Mouse (Mus musculus) liver, postnatal 0 days (tissue): ENCODE data around the gene Dhx29. TPM values are rescaled to one million over a fixed set of nuclear protein-coding genes. Genes with fewer than 3 reads are reported as not detected.

Experiments
- ATAC-seq: fragments of 200-750 bp; cut with Nextera tagmentation; 2 replicates; pipeline ENCODE4 v1.8.0; 2017; ENCODE audit warnings: mild to moderate bottlenecking, moderate library complexity
- DNase-seq: peaks from one replicate; pipeline ENCODE4 v3.0.0-alpha.2; 2016
- H3K27ac ChIP-seq: fragments of 300-500 bp; sonication (generic); 2 replicates; pipeline ENCODE4 v1.5.1; 2014; ENCODE audit warnings: antibody characterized with exemption, moderate library complexity, mild to moderate bottlenecking, low read depth
- H3K27me3 ChIP-seq: fragments of 300-500 bp; sonication (generic); 2 replicates; pipeline ENCODE4 v1.6.1; 2014; ENCODE audit warnings: low read length, control low read depth, mixed read lengths; ENCODE audit not compliant: insufficient read depth
- H3K36me3 ChIP-seq: fragments of 300-500 bp; sonication (generic); replicated peaks from 2 replicates; pipeline ENCODE4 v1.6.1; 2014; ENCODE audit warnings: mild to moderate bottlenecking, control low read depth, low read length, moderate library complexity, mixed read lengths; ENCODE audit not compliant: insufficient read depth
- H3K4me1 ChIP-seq: fragments of 300-500 bp; sonication (generic); 2 replicates; pipeline ENCODE4 v1.6.1; 2014; ENCODE audit warnings: antibody characterized with exemption, mild to moderate bottlenecking, control low read depth; ENCODE audit not compliant: insufficient read depth
- H3K4me2 ChIP-seq: fragments of 300-500 bp; sonication (generic); 2 replicates; pipeline ENCODE4 v1.6.1; 2014; ENCODE audit warnings: low read depth, mild to moderate bottlenecking, low read length, moderate library complexity, mixed read lengths
- H3K4me3 ChIP-seq: fragments of 300-500 bp; sonication (generic); 2 replicates; pipeline ENCODE4 v1.5.1; 2014; ENCODE audit warnings: low read depth, low read length
- H3K9ac ChIP-seq: fragments of 300-500 bp; sonication (generic); replicated peaks from 2 replicates; pipeline ENCODE4 v1.6.1; 2014; ENCODE audit warnings: mild to moderate bottlenecking, moderate library complexity
- H3K9me3 ChIP-seq: fragments of 300-500 bp; sonication (generic); 2 replicates; pipeline ENCODE4 v1.6.1; 2016; ENCODE audit warnings: mild to moderate bottlenecking, control low read depth, low read length, mixed read lengths
- CTCF ChIP-seq: sonication (generic); IDR thresholded peaks from 2 replicates; pipeline ENCODE4 v1.5.1; 2016; ENCODE audit warnings: antibody characterized with exemption, low read depth
- EP300 ChIP-seq: IDR thresholded peaks from 2 replicates; pipeline ENCODE4 v1.6.1; 2016; ENCODE audit warnings: antibody characterized with exemption, low read depth, mild to moderate bottlenecking
- WGBS: fragments of 180-500 bp; shearing (Covaris S2); extraction: QIAGEN DNeasy Blood & Tissue Kit; methylation state at CpG from one replicate; pipeline ENCODE4 v1.1.7; 2014; ENCODE audit not compliant: insufficient replicate concordance; 5-methylcytosine and 5-hydroxymethylcytosine counted together
- polyA plus RNA-seq: library from polyadenylated mRNA; unstranded; fragments of >200 nt; fragmentation: Nextera tagmentation; extraction: Ambion mirVana; gene quantifications from 2 replicates; pipeline ENCODE4 v1.2.1, GENCODE M21; 2015

Gene Dhx29
- polyA plus RNA-seq, 1 experiment from 2014 or later = 5.0 TPM

DNA sequence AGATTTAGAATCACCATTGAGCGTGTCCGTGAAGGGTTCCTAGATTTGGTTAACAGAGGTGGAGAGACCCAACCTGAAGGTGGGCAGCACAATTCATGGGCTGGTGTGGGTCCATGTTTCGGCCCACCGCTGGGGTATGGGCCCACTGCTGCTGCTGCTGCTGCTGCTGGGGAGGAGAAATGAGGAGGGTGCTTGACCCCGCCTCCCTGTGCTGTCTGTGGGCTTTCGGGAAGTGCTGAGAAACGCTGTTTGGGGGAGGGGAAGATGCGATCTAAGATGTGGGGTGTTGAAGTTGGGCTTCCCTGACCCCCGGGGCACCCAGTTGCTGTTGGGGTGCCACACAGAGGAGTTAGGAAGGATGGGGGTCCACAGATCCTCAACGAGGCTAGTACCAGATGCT lies 49.5 kb downstream of the Dhx29 start:
- Histone ChIP-seq H3K36me3 (no peaks in the 10 kb centered on the region), H3K27me3 (peaks cover 22% of the 10 kb centered on the region), H3K27ac (no peak overlapping the region), H3K4me2 (no peak overlapping the region), H3K9ac (no peak overlapping the region), H3K4me1 (no peaks in the 10 kb centered on the region), H3K4me3 (no peak overlapping the region), H3K9me3 (no peaks in the 10 kb centered on the region)
- TF ChIP-seq CTCF (no peak), EP300 (no peak)
- ATAC-seq (no peak), DNase-seq (no peak)
- WGBS = 32% methylated on average over 10 of the region's 10 CpGs

- Histone ChIP-seq H3K36me3 (no peaks in the 10 kb centered on the region), H3K27me3 (peaks cover 76% of the 10 kb centered on the region), H3K4me3 (no peak overlapping the region), H3K9ac (no peak overlapping the region), H3K9me3 (no peaks in the 10 kb centered on the region), H3K4me2 (no peak overlapping the region), H3K4me1 (peaks cover 10% of the 10 kb centered on the region), H3K27ac (no peak overlapping the region)
- DNase-seq = no peak
- TF ChIP-seq EP300 (no peak), CTCF (no peak)
- 12% methylated on average over 18 of the region's 18 CpGs for WGBS
- no peak for ATAC-seq
These were observed 58.6 kb downstream of the Dhx29 start for GRCm38 (mm10) chr13:112985605-112986450.

GRCm38 (mm10) chr13:112986451-112986950 lies 59.2 kb downstream of the Dhx29 start:
- H3K9ac ChIP-seq = no peak overlapping the region
- H3K4me2 ChIP-seq = peak overlapping the region; percentile 86
- H3K36me3 ChIP-seq = no peaks in the 10 kb centered on the region
- no peaks in the 10 kb centered on the region for H3K9me3 ChIP-seq
- H3K27me3 ChIP-seq = peaks cover 79% of the 10 kb centered on the region
- TF ChIP-seq EP300 (no peak), CTCF (no peak)
- peaks cover 10% of the 10 kb centered on the region for H3K4me1 ChIP-seq
- no peak overlapping the region for H3K27ac ChIP-seq
- DNase-seq (no peak), ATAC-seq (no peak)
- 3% methylated on average over 17 of the region's 17 CpGs for WGBS
- H3K4me3 ChIP-seq = 0 out of 2 replicates have a peak overlapping the region, but pooled peaks have one; percentile 58

GRCm38 (mm10) chr13:112987532-112987943 lies 60.3 kb downstream of the Dhx29 start, which contains the start of gene Ccno:
Gene Ccno (plus strand): TSS chr13:112987802.
- TF ChIP-seq EP300 (peak; percentile 70; the same call in 1 of the 2 replicates), CTCF (no peak)
- H3K4me3 ChIP-seq = peak within 1 kb of the TSS; percentile 58
- H3K27ac ChIP-seq = peak within 1 kb of the TSS; percentile 13; the same call in 1 of the 2 replicates
- ATAC-seq (peak; percentile 99), DNase-seq (peak; percentile 93)
- 2% methylated on average over 44 of the region's 47 CpGs for WGBS
- H3K9ac ChIP-seq = peak within 1 kb of the TSS; percentile 62
- H3K36me3 ChIP-seq = no peaks in the 10 kb centered on the region
- peaks cover 80% of the 10 kb centered on the region for H3K27me3 ChIP-seq
- peaks cover 10% of the 10 kb centered on the region for H3K4me1 ChIP-seq
- no peaks in the 10 kb centered on the region for H3K9me3 ChIP-seq
- peak within 1 kb of the TSS; percentile 86 for H3K4me2 ChIP-seq

DNA sequence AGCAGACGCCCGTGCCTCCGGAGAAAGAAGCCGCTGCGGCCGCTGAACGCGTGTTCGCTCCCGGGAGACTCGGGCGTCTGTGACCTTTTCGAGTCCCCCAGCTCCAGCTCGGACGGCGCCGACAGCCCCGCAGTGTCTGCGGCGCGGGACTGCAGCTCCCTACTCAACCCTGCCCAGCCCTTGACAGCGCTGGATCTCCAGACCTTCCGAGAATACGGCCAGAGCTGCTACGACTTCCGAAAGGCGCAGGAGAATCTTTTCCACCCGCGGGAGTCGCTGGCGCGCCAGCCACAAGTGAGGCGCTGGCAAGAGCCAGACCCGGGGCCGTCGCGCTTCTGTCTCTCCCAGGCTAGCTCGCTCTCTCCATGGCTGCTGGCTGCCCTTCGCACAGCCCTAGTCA lies 60.7 kb downstream of the Dhx29 start:
- TF ChIP-seq EP300 = no peak
- no peak for TF ChIP-seq CTCF
- H3K9me3 ChIP-seq = no peaks in the 10 kb centered on the region
- peaks cover 80% of the 10 kb centered on the region for H3K27me3 ChIP-seq
- peak overlapping the region; percentile 13; the same call in 1 of the 2 replicates for H3K27ac ChIP-seq
- peak overlapping the region; percentile 62 for H3K9ac ChIP-seq
- H3K4me3 ChIP-seq = peak overlapping the region; percentile 58
- peaks cover 10% of the 10 kb centered on the region for H3K4me1 ChIP-seq
- ATAC-seq (peak; percentile 40), DNase-seq (no peak)
- peak overlapping the region; percentile 86 for H3K4me2 ChIP-seq
- no peaks in the 10 kb centered on the region for H3K36me3 ChIP-seq
- 1% methylated on average over 39 of the region's 39 CpGs for WGBS

DNA sequence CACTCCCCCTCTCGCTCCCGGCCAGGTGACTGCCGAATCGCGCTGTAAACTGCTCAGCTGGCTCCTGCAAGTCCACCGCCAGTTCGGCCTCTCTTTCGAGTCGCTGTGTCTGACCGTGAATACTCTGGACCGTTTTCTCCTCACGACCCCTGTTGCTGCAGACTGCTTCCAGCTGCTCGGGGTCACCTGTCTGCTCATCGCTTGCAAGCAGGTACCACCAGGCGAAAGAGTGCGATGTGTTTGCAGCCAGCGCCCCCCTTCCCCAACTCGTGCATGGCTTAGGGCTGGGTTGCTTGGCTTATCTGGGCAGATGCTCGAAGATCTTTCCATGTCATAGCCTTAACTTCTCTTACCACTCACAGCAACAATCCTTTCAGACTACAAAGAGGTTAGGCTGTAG lies 61.6 kb downstream of the Dhx29 start:
- Histone ChIP-seq H3K27ac (no peak overlapping the region), H3K9me3 (no peaks in the 10 kb centered on the region), H3K4me1 (peaks cover 16% of the 10 kb centered on the region), H3K4me3 (peak overlapping the region; percentile 58), H3K27me3 (peaks cover 85% of the 10 kb centered on the region), H3K9ac (no peak overlapping the region), H3K4me2 (peak overlapping the region; percentile 86), H3K36me3 (no peaks in the 10 kb centered on the region)
- ATAC-seq (no peak), DNase-seq (no peak)
- 2% methylated on average over 19 of the region's 19 CpGs for WGBS
- TF ChIP-seq EP300 (no peak), CTCF (no peak)
